Mouse (Mus musculus): Measurements from ENCODE around the gene A4galt. TPM values are rescaled to one million over a fixed set of nuclear protein-coding genes. Genes with fewer than 3 reads are reported as not detected.

A4galt gene
- polyA plus RNA-seq (2015; fragmentation: Illumina TruSeq; extraction: RNeasy Lipid Tissue Mini Kit (QIAGEN cat#74804); ENCODE audit: insufficient read depth, low replicate concordance), result 13.7 TPM

GRCm38 (mm10) chr15:83251176-83252004 lies at the start of gene A4galt:
TSS of gene A4galt (minus strand) at chr15:83251774.

Other genes with a start within 250 kb of the A4galt start
- 40.5 TPM for gene Nfam1, start 218.5 kb downstream of the A4galt start, polyA plus RNA-seq (2015; fragmentation: Illumina TruSeq; extraction: RNeasy Lipid Tissue Mini Kit (QIAGEN cat#74804); ENCODE audit: insufficient read depth, low replicate concordance)
- gene Serhl, start 162.3 kb downstream of the A4galt start, polyA plus RNA-seq (2015; fragmentation: Illumina TruSeq; extraction: RNeasy Lipid Tissue Mini Kit (QIAGEN cat#74804); ENCODE audit: insufficient read depth, low replicate concordance), result 27.2 TPM
- gene Rrp7a, start 129.0 kb downstream of the A4galt start, polyA plus RNA-seq (2015; fragmentation: Illumina TruSeq; extraction: RNeasy Lipid Tissue Mini Kit (QIAGEN cat#74804); ENCODE audit: insufficient read depth, low replicate concordance), result 16.8 TPM
- gene Poldip3, start 102.4 kb downstream of the A4galt start, polyA plus RNA-seq (2015; fragmentation: Illumina TruSeq; extraction: RNeasy Lipid Tissue Mini Kit (QIAGEN cat#74804); ENCODE audit: insufficient read depth, low replicate concordance), result 77.3 TPM
- gene Cyb5r3, start 79.2 kb downstream of the A4galt start, polyA plus RNA-seq (2015; fragmentation: Illumina TruSeq; extraction: RNeasy Lipid Tissue Mini Kit (QIAGEN cat#74804); ENCODE audit: insufficient read depth, low replicate concordance), result 43.1 TPM
- 23.7 TPM for gene Arfgap3, start 98.5 kb upstream of the A4galt start, polyA plus RNA-seq (2015; fragmentation: Illumina TruSeq; extraction: RNeasy Lipid Tissue Mini Kit (QIAGEN cat#74804); ENCODE audit: insufficient read depth, low replicate concordance)
- gene Pacsin2, start 212.8 kb upstream of the A4galt start, polyA plus RNA-seq (2015; fragmentation: Illumina TruSeq; extraction: RNeasy Lipid Tissue Mini Kit (QIAGEN cat#74804); ENCODE audit: insufficient read depth, low replicate concordance), result 34.2 TPM